Mouse (Mus musculus) CH12.LX (cell line): ENCODE data around the gene Stxbp1. TPM values are rescaled to one million over a fixed set of nuclear protein-coding genes. Genes with fewer than 3 reads are reported as not detected.

Experiments used
- DNase-seq: peaks from one replicate; pipeline ENCODE4 v3.0.0-alpha.2; 2013; ENCODE audit errors: extremely low read depth
- H3K27ac ChIP-seq: 2 replicates; pipeline ENCODE4 v1.5.1; 2012; ENCODE audit warnings: low read depth, mild to moderate bottlenecking, control low read depth, moderate library complexity; ENCODE audit not compliant: insufficient read depth
- H3K27me3 ChIP-seq: replicated peaks from 2 replicates; pipeline ENCODE3; 2012; ENCODE audit warnings: inconsistent platforms
- H3K36me3 ChIP-seq, 2 experiments: replicated peaks in 1 of 2; 2 replicates each; pipeline versions ENCODE3 to v1.6.1; 2012; ENCODE audit warnings: inconsistent platforms in 1 of 2, low read length in 1 of 2, mild to moderate bottlenecking in 1 of 2, mixed read lengths in 1 of 2, moderate library complexity in 1 of 2; ENCODE audit not compliant: control insufficient read depth in 1 of 2, insufficient read depth in 1 of 2
- H3K4me1 ChIP-seq, 2 experiments: 2 replicates each; pipeline ENCODE4 v1.6.1; 2012; ENCODE audit warnings: inconsistent platforms in 1 of 2, moderate library complexity in 1 of 2; ENCODE audit not compliant: insufficient read depth in 2 of 2, control insufficient read depth in 1 of 2
- H3K4me2 ChIP-seq: 2 replicates; pipeline ENCODE4 v1.6.1; 2012; ENCODE audit warnings: low read depth, mild to moderate bottlenecking, control low read depth; ENCODE audit not compliant: poor library complexity, insufficient read depth, severe bottlenecking
- H3K4me3 ChIP-seq, 3 experiments: fragments of 150-350 bp in 1 of 3; sonication (generic) in 1 of 3; replicated peaks in 1 of 3; 2 replicates each; pipeline versions ENCODE3 to v1.5.1; 2011 to 2012; ENCODE audit warnings: low read depth in 2 of 3, low read length in 2 of 3, mild to moderate bottlenecking in 2 of 3, moderate library complexity in 2 of 3, control low read depth in 1 of 3, improper control_type of control experiment in 1 of 3, inconsistent platforms in 1 of 3, mixed read lengths in 1 of 3; ENCODE audit not compliant: poor library complexity in 1 of 3
- H3K79me2 ChIP-seq: replicated peaks from 2 replicates; pipeline ENCODE4 v1.6.1; 2012; ENCODE audit warnings: mild to moderate bottlenecking, moderate library complexity; ENCODE audit not compliant: control insufficient read depth, poor library complexity, insufficient read depth, severe bottlenecking; ENCODE audit errors: extremely low read depth
- H3K9ac ChIP-seq: 2 replicates; pipeline ENCODE4 v1.6.1; 2012; ENCODE audit warnings: low read depth, mild to moderate bottlenecking, control low read depth, moderate library complexity; ENCODE audit not compliant: insufficient read depth
- H3K9me3 ChIP-seq: replicated peaks from 2 replicates; pipeline ENCODE3; 2012; ENCODE audit warnings: low read length, inconsistent platforms, mixed read lengths
- BHLHE40 ChIP-seq: IDR thresholded peaks from 2 replicates; pipeline ENCODE4 v1.6.1; 2011; ENCODE audit warnings: mild to moderate bottlenecking, low read depth, low read length, improper control_type of control experiment
- CHD2 ChIP-seq: IDR thresholded peaks from 2 replicates; pipeline ENCODE4 v1.6.1; 2011; ENCODE audit warnings: low read length, improper control_type of control experiment
- CTCF ChIP-seq, 2 experiments: IDR thresholded peaks in 1 of 2; conservative IDR thresholded peaks in 1 of 2; 2 replicates each; pipeline ENCODE4 v1.5.1; 2011 to 2012; ENCODE audit warnings: low read depth in 2 of 2, low read length in 2 of 2, improper control_type of control experiment in 1 of 2, inconsistent platforms in 1 of 2, mild to moderate bottlenecking in 1 of 2, moderate library complexity in 1 of 2
- E2F4 ChIP-seq: IDR thresholded peaks from 2 replicates; pipeline ENCODE4 v1.6.1; 2011; ENCODE audit warnings: low read depth, low read length, improper control_type of control experiment; ENCODE audit not compliant: insufficient replicate concordance
- ELF1 ChIP-seq: IDR thresholded peaks from 2 replicates; pipeline ENCODE4 v1.6.1; 2014; ENCODE audit warnings: low read depth, mild to moderate bottlenecking, inconsistent platforms, low read length, improper control_type of control experiment
- GABPA ChIP-seq: IDR thresholded peaks from 2 replicates; pipeline ENCODE4 v1.6.1; 2012; ENCODE audit warnings: low read depth, low read length, improper control_type of control experiment, inconsistent platforms; ENCODE audit not compliant: insufficient replicate concordance
- HCFC1 ChIP-seq: IDR thresholded peaks from 2 replicates; pipeline ENCODE4 v1.6.1; 2012; ENCODE audit warnings: low read depth, mild to moderate bottlenecking, inconsistent platforms, low read length, improper control_type of control experiment
- JUND ChIP-seq: conservative IDR thresholded peaks from 2 replicates; pipeline ENCODE4 v1.6.1; 2011; ENCODE audit warnings: low read depth, low read length, improper control_type of control experiment
- KAT2A ChIP-seq: IDR thresholded peaks from 2 replicates; pipeline ENCODE4 v1.6.1; 2012; ENCODE audit warnings: low read length, improper control_type of control experiment, inconsistent platforms; ENCODE audit not compliant: insufficient replicate concordance
- MAFK ChIP-seq: IDR thresholded peaks from 2 replicates; pipeline ENCODE4 v1.6.1; 2011; ENCODE audit warnings: low read length, improper control_type of control experiment; ENCODE audit not compliant: insufficient replicate concordance
- MEF2A ChIP-seq: IDR thresholded peaks from 2 replicates; pipeline ENCODE4 v1.6.1; 2014; ENCODE audit warnings: low read depth, mild to moderate bottlenecking, inconsistent platforms, low read length, improper control_type of control experiment, borderline replicate concordance
- MXI1 ChIP-seq: IDR thresholded peaks from 2 replicates; pipeline ENCODE4 v1.6.1; 2011; ENCODE audit warnings: mild to moderate bottlenecking, low read depth, low read length, improper control_type of control experiment
- MYC ChIP-seq: IDR thresholded peaks from 2 replicates; pipeline ENCODE4 v1.6.1; 2011; ENCODE audit warnings: low read depth, mild to moderate bottlenecking, improper control_type of control experiment, low read length
- PAX5 ChIP-seq: IDR thresholded peaks from 2 replicates; pipeline ENCODE4 v1.6.1; 2012; ENCODE audit warnings: low read length, inconsistent platforms, mixed read lengths
- POLR2A ChIP-seq: IDR thresholded peaks from 2 replicates; pipeline ENCODE4 v1.6.1; 2011; ENCODE audit warnings: low read depth, mild to moderate bottlenecking, improper control_type of control experiment, low read length
- POLR2AphosphoS2 ChIP-seq: IDR thresholded peaks from 2 replicates; pipeline ENCODE4 v1.6.1; 2011; ENCODE audit warnings: low read depth, low read length, improper control_type of control experiment
- RAD21 ChIP-seq: IDR thresholded peaks from 2 replicates; pipeline ENCODE4 v1.6.1; 2011; ENCODE audit warnings: low read depth, mild to moderate bottlenecking, low read length, improper control_type of control experiment, moderate library complexity
- RCOR1 ChIP-seq: conservative IDR thresholded peaks from 2 replicates; pipeline ENCODE4 v1.6.1; 2012; ENCODE audit warnings: low read depth, mild to moderate bottlenecking, inconsistent platforms, low read length, improper control_type of control experiment
- SIN3A ChIP-seq: IDR thresholded peaks from 2 replicates; pipeline ENCODE4 v1.6.1; 2012; ENCODE audit warnings: low read length, improper control_type of control experiment, inconsistent platforms
- SMC3 ChIP-seq: IDR thresholded peaks from 2 replicates; pipeline ENCODE4 v1.6.1; 2011; ENCODE audit warnings: low read depth, low read length, improper control_type of control experiment
- TBP ChIP-seq: conservative IDR thresholded peaks from 2 replicates; pipeline ENCODE4 v1.6.1; 2011; ENCODE audit warnings: low read depth, low read length, improper control_type of control experiment
- USF1 ChIP-seq: IDR thresholded peaks from 2 replicates; pipeline ENCODE4 v1.6.1; 2014; ENCODE audit warnings: low read depth, mild to moderate bottlenecking, inconsistent platforms, low read length, improper control_type of control experiment
- USF2 ChIP-seq: conservative IDR thresholded peaks from 2 replicates; pipeline ENCODE4 v1.6.1; 2011; ENCODE audit warnings: low read depth, low read length, improper control_type of control experiment
- ZC3H11A ChIP-seq: IDR thresholded peaks from 2 replicates; pipeline ENCODE4 v1.6.1; 2012; ENCODE audit warnings: low read depth, mild to moderate bottlenecking, inconsistent platforms, low read length, improper control_type of control experiment
- ZKSCAN1 ChIP-seq: IDR thresholded peaks from 2 replicates; pipeline ENCODE4 v1.6.1; 2012; ENCODE audit warnings: low read depth, inconsistent platforms, low read length, improper control_type of control experiment, borderline replicate concordance
- ZMIZ1 ChIP-seq: IDR thresholded peaks from 2 replicates; pipeline ENCODE4 v1.6.1; 2012; ENCODE audit warnings: low read depth, mild to moderate bottlenecking, inconsistent platforms, low read length, improper control_type of control experiment
- ZNF384 ChIP-seq: IDR thresholded peaks from 2 replicates; pipeline ENCODE4 v1.6.1; 2012; ENCODE audit warnings: low read depth, low read length, improper control_type of control experiment, inconsistent platforms
- dilution Hi-C: fragments of 300-500 bp; cut with MboI; formaldehyde crosslinking; loops from 2 replicates; pipeline ENCODE4 v1.14.3; 2020; ENCODE audit warnings: low sequenced_read_pairs; ENCODE audit not compliant: extremely low pct_unique_long_range_greater_than_20kb, extremely low pct_ligation_motif_present
- in situ Hi-C: fragments of 300-500 bp; cut with MboI; formaldehyde crosslinking; loops from 3 replicates; pipeline ENCODE4 v1.14.3; 2019; ENCODE audit warnings: low sequenced_read_pairs, low pct_ligation_motif_present, low pct_unique_long_range_greater_than_20kb, mixed read lengths
- polyA plus RNA-seq: library from polyadenylated mRNA; unstranded; fragments of >175 nt; gene quantifications from 2 replicates; pipeline ENCODE4 v1.2.1, GENCODE M21; 2012; ENCODE audit warnings: low read depth; ENCODE audit not compliant: insufficient read length
- total RNA-seq, 2 experiments: library from RNA; depleted of rRNA; stranded (reverse); fragments of 300-350 nt in 1 of 2; fragments of >200 nt in 1 of 2; gene quantifications; 2 replicates each; pipeline ENCODE4 v1.2.3; 2012 to 2014

Stxbp1 gene
- total and polyA plus RNA-seq, 3 experiments, result 1.5 to 8.3 (median 2.5) TPM

- Histone ChIP-seq H3K9ac (no peak overlapping the region), H3K9me3 (no peaks in the 10 kb centered on the region), H3K4me1 (peaks cover under 1 to 8% of the 10 kb centered on the region in 2 experiments; a peak in 2 of 4 replicates), H3K27me3 (no peaks in the 10 kb centered on the region), H3K36me3 (peaks cover 54 to 93% of the 10 kb centered on the region in 2 experiments), H3K27ac (no peak overlapping the region), H3K79me2 (no peaks in the 10 kb centered on the region), H3K4me2 (no peak overlapping the region), H3K4me3 (no peak overlapping the region)
- dilution Hi-C loops (no loop called here), in situ Hi-C loops (no loop called here)
- DNase-seq, result no peak
- TF ChIP-seq ZNF384 (no peak), USF2 (no peak), MAFK (no peak), ZKSCAN1 (no peak), MXI1 (no peak), BHLHE40 (no peak), HCFC1 (no peak), MEF2A (no peak), RCOR1 (no peak), RAD21 (no peak), POLR2A (no peak), USF1 (no peak), JUND (no peak), TBP (no peak), ZC3H11A (no peak), ZMIZ1 (no peak)
Measured at GRCm38 (mm10) chr2:32741273-32742172, 105.5 kb downstream of the Stxbp1 start.

- Histone ChIP-seq H3K9me3 (no peaks in the 10 kb centered on the region), H3K79me2 (no peaks in the 10 kb centered on the region), H3K4me2 (no peak within 1 kb of the TSS), H3K4me1 (peaks cover 4 to 12% of the 10 kb centered on the region in 2 experiments; a peak in 3 of 4 replicates), H3K4me3 (no peak within 1 kb of the TSS), H3K36me3 (peaks cover 48 to 91% of the 10 kb centered on the region in 2 experiments), H3K27ac (no peak within 1 kb of the TSS), H3K9ac (no peak within 1 kb of the TSS)
- dilution Hi-C loops, result no loop called here
- in situ Hi-C loops, result no loop called here
- no peak for DNase-seq
- no peak for TF ChIP-seq MXI1
- no peak for TF ChIP-seq MYC
- no peak for TF ChIP-seq USF1
- no peak for TF ChIP-seq POLR2AphosphoS2
- TF ChIP-seq ELF1, result no peak
- TF ChIP-seq ZC3H11A, result no peak
- TF ChIP-seq RAD21, result no peak
- no peak for TF ChIP-seq SMC3
- TF ChIP-seq CTCF (conservative IDR thresholded peaks at IDR 0.05 in 1 of 2, IDR thresholded peaks at IDR 0.05 in 1 of 2; ENCODE audit: low read depth in 2 of 2, low read length in 2 of 2), result no peak
- TF ChIP-seq KAT2A, result no peak
- TF ChIP-seq CHD2, result no peak
- no peak for TF ChIP-seq ZKSCAN1
- TF ChIP-seq SIN3A, result no peak
- no peak for TF ChIP-seq POLR2A
- no peak for TF ChIP-seq GABPA
- TF ChIP-seq PAX5, result no peak
- TF ChIP-seq MAFK, result no peak
- TF ChIP-seq HCFC1, result no peak
- TF ChIP-seq E2F4, result no peak
- TF ChIP-seq, all 38 proteins: peak for 0
- H3K27me3 ChIP-seq, result no peaks in the 10 kb centered on the region
Measured at GRCm38 (mm10) chr2:32740916-32741272, 106.2 kb downstream of the Stxbp1 start, which contains the start of gene 6330409D20Rik. Gene 6330409D20Rik, minus strand, starts transcription at chr2:32741016.
